Mouse (Mus musculus): ENCODE results near the gene Fam243.

Gene Fam243

DNA sequence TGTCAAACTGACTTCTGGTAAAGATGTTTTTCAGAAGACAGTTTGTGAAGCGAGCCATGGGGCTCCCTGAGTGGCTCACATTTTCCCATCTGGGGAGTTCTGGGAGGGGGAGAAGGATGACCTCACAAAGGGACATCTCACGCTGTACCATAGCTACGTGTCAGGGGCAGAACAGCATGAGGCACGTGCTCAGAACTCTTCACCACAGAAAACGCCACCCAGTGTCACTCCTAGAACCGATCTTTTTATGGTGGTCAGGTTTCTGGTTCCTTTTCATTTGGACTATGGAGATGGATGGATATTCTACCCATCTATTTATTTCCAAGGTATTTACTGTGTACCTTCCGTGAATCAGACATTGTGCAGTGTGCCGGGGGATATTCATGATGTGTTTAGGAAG is at the start of gene Fam243:
Gene Fam243, minus strand, starts transcription at position 101 of the 400 bp plus-strand sequence.
- 94% methylated on average over 8 of the region's 8 CpGs for WGBS

DNA sequence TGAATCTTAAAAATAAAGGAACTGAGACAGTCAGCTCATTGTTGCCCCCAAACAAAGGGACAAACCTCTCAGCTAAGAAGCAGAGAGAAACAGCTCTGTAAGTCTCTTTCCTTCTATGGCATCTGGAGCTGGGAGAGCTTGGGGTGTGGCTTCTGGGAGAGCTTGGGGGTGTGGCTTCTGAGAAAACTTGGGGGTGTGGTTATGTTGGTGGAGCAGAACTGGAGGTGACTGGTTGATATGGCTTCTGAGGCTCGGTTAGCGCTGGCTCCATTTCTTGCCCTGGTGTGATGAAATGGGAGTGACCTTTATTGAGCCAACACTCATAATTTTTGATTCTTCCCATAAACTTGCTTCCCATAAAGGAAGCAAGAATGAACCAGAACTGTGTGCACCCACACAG is 48.0 kb upstream of the Fam243 start:
- WGBS, result 80% methylated on average over 2 of the region's 2 CpGs

DNA sequence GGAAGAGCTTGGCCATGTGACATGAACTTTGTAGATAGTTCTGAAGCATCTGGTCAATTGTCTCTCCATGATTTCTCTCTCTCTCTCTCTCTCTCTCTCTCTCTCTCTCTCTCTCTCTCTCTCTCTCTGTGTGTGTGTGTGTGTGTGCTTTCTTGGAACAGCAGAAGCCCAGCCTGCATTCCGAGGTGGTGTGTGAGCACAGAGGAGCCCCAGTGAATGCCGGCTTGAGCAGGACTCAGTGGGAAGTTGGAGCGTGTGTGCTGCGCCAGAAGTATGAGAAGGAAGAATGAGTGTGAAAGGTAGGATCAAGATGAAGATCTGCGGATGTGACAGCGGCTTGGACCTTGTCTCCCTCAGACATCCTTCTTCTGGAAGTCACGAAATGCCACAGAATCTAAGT is 44.2 kb upstream of the Fam243 start:
- 71% methylated on average over 7 of the region's 7 CpGs for WGBS

DNA sequence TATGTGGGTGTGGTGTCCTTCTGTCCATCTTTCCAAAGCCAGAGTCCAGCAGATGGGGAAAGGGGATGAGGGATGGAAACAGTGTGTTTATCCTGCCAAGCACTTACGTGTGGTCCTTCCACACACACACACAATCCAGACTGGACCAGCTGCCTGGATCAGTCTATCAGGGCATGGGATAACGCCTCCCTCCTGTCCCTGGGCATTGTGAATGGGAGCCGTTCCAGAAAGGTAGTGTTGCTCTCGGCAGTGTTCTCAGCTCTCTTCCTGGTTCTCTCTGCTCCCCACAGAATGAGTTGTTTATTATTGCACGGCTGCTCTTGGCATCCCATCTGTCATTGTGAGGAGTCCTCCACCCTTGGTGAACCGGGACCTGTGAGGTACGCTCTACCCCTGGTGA is 39.5 kb upstream of the Fam243 start:
- 60% methylated on average over 7 of the region's 7 CpGs for WGBS

DNA sequence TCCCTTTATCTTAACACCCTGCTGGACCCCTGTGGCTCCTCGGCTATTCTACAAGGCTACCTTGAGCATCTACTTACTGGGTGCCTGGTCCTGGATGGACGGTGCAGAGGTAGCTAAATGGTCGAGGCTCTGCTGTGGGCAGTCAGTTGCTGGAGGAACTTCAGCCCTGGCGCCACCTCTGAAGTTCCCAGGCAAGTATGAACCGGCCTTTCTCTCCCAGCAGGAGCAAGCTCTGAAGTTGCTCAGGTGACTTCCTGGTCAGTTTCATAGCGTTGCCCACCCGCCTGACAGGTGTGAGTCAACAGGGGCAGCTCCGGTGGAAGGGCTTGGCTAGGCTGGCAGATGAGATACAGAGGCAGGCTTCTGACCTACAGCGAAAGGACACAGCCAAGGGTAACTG is 38.0 kb upstream of the Fam243 start, which contains the start of gene Kcne1:
Gene Kcne1, minus strand, starts transcription at position 240 of the 400 bp plus-strand sequence.
- WGBS, result 74% methylated on average over 9 of the region's 9 CpGs

DNA sequence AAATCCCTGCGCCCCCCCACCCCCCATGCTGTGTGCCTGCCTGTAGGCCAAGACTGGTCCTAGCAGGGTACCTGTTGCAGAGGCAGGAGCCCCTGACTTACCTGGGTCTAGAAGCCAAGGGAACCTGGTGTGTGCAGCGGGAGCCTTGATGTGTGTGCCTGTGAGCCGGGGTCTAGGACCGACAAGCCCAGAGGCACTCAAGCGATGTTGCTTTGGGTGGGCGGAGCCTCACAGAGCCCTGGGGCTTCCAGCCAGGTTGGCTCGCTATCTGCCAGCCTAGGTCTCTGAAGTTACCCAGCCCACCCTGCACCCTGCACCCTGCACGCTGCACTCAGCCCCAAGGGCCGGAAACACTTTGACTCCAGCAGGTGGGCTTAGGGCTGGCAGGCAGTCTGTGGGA is 37.5 kb upstream of the Fam243 start:
- WGBS, result 43% methylated on average over 9 of the region's 9 CpGs

DNA sequence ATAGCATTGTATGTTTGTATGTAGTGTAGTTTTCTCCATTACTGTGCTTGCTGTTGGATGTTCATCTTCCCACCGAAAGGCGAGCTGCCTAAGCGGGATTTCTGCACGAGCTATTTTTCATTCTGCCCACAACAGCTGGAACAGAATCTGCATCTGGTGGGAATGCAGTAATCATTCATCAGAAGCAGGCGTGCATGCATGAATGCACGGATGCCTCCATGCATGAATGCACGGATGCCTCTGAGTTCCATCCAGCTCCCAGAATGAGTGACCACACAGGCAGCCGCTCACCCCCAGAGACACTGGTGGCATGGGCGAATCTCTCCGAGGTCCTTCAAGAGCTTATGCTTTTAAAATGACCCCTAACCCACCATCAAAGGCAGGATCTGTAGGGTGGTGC is 36.3 kb upstream of the Fam243 start:
- 79% methylated on average over 10 of the region's 10 CpGs for WGBS

DNA sequence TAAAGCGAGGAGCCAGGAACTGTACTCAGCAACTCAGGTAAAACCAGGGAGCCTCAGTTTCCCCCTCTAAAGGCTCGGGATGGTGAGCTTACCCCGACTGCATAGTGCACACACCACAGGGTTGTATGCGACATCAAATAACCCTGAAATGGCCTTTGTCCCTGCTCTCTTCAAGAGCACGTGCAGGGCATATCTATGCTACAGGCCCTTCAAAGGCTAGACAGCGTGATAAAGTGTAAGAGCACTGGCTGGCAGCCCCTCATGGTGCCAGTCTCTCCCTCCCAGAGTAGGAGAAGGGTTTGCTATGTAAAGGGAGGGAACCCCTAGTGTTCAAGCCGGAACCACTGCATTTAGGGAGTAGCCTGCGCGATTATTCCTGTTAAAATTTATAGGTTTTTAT is 35.8 kb upstream of the Fam243 start:
- WGBS, result 90% methylated on average over 9 of the region's 9 CpGs

DNA sequence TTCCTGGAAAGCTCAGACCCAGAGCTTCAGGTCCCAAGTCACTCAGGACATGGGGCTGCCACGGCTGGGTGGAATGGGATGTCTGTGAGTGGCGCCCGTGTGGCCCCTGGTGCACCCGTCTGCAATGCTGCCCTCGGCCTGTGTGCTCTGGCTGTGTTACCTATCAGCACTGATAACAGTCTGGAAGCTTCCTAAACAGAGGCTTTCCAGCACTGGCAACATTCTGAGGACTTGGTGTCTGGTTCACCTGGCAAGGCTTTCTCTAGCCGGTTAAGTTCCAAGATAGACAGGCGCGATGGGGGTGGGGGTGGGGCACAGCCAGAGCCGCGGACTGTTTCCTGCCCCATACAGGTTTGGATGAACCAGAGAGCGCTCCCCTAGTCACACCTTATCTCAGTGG is 34.7 kb upstream of the Fam243 start:
- 83% methylated on average over 11 of the region's 11 CpGs for WGBS

DNA sequence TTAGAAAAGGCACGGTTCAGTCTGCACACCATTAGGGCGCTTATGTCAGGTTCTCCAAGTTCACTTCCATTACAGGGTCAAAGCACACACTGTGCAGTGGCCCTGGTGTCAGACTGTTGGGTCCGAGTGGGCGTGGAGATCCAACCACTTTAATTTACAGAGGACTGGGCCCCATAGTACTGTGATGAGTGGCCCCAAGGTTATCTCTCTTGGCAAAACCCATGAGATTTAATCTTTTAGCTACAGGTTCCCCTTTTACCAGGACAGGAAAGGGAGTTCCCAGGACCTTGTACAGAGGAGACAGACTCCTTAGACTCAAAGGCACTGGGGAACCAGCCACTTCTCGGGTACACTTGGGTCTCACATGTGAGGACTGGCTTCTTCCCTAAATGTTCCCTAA is 34.1 kb upstream of the Fam243 start:
- 94% methylated on average over 5 of the region's 5 CpGs for WGBS

DNA sequence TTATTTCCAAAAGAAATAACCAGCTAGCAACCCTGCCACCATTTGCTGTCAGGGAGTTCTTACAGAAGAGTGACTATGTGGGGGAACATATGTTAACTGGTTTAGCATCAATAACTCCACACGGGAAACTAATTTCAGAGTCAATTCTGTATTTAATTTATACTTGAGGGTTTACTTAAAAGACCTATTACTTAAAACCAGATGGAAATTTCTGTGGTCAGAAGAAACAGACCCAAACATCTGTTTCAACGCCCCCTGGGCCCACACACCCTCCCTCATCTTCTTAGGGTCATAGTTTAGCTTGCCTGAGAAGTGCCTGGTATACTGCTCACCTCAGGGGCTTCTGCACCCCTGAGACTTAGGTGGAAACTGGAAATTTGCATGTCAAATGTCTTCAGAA is 32.7 kb upstream of the Fam243 start:
- WGBS, result 82% methylated on average over 2 of the region's 2 CpGs

DNA sequence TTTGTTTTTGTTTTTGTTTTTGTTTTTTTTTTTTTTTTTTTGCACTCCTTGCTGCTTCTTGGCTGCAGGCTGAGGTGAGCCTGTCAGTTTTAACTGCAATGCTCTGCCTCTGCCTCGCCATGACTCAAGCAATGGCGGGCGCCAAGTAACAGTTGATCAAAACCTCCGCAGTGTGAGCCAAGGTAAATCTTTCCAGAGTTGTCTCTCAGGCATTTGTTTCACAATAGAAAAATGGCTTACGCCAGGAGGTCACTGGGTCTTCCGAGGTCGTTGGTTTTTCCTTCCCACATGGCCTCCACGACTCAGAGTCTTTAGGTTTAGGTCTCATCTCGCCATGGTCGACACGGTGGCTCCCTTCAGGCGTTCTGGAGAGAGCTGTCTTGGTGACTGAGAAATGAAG is 32.1 kb upstream of the Fam243 start:
- 95% methylated on average over 12 of the region's 12 CpGs for WGBS

DNA sequence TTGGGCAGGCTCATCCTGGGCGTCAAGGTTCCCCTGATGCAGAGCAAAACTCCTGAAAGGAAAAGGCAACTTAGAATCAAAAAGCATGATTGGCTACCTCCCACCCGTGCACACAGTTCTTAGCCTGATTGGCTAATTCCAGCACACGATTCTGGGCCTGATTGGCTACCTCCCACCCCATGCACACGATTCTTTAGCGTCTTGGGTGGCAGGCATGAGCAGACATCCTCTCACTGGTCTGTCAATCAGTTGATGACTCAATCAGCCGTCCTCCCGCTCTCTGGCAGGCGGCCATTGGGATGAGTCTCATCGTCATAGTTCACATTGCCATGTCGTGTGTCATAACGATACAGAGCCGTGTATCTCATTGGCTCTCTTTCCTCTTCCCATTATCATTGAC is 27.7 kb upstream of the Fam243 start:
- 67% methylated on average over 12 of the region's 12 CpGs for WGBS

DNA sequence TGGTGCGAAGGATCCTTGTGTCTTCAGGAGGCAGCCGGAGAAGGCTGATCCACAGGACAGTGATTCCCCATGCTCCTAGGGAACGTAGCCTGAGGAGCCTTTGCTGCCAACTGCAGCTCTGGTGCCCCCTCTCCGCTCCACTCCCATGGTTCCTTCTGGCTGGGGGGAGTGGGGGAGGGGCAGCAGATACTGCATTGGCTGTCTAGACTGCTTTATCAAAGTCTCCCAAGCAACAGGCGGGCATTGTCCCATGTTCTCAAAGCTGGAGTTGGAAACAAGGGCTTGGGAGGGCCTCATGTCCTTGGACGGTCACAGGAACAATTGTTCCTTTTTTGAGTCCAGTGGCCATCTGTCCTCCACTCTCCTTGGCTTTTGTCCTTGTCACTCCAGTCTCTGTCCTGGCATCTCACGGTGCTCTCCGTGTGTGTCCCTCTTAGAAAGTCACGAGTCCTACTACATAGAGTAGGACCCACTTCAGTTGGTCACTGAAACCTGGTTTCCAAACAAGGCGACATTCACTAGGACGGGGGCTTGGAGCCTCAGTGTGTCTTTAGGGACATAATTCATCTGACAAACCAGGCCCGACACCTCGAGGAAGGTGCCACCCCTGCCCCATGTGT is 25.2 kb upstream of the Fam243 start:
- 77% methylated on average over 13 of the region's 13 CpGs for WGBS

DNA sequence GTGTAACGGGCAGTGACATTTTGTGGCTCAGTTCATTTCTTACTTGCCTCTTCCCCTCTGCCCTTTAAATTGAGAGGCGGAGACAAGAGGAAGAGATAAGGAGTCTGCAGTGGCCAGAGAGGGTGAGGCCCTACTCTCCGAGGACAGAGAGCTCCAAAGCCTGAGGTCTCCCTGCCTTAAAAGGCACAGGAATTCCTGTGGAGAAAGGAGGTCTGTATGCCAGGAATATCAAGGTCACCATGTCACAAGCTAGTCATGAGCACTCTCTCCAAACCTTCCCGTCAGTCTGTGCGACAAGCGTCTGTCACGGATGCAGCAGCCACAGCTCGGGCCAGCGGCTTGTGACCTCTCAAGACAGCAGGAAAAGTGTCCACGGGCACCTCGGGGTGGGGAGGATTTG is 23.9 kb upstream of the Fam243 start:
- 80% methylated on average over 11 of the region's 11 CpGs for whole genome bisulfite sequencing

DNA sequence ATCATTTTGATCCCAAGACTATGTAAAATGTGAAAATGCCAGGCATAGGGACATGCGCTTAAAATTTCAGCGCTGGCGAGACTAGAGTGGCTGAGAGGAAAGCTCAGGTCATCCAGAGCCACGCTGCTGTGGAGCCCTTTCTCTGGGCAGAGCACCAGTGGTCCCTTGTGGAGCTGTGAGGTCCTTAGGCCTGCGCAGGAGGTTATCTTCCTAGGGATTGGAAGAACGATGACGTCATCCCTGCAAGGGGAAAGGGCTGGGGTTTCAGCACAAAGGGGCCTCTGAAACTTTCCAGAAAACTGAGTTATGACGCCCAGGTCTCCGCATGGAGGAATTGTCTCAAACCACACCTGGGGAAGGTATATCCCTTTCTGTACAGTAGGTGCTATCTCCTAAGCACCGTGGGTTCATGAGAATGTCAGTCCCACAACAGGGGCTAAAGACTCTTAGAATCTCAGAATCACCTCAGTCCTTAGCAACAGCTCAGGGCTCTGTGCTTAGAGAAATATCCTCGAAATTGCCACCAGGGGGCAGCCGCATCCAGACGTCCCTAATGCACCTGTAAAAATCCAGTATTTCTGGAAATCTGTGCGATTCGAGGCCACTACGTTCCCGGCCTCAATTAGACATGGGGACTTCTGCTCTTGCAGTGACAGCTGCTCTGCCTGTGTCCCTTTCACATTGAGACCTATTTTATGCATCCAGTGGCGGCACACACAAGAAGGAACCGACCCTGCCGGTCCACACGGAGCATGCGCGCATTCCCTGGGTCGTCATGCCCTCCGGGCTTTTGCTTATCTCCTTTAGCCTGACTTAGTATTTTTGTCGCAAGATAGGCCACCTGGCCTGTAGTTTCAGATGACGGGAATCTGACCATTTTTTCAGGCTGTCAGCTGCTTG is 19.6 kb upstream of the Fam243 start:
- 27% methylated on average over 27 of the region's 27 CpGs for WGBS

DNA sequence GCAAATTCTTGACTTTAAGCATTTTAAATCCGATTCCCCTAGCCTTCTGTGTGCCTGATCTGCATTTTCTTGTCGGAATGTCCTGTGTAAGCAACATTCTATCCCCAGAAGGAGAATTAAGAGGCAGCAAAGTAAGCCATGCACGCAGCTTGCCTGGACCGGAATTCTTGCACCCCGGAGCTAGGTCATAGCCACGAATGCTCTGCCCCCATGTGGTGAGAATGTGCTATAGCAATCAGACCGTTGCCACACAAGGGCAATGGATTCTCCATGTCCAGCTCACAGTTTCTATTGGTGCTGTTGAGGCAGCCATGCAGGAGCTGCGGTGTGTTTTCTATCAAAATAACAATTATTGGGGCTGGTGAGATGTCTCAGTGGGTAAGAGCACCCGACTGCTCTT is 15.0 kb upstream of the Fam243 start:
- 3% methylated on average over 9 of the region's 9 CpGs for WGBS

DNA sequence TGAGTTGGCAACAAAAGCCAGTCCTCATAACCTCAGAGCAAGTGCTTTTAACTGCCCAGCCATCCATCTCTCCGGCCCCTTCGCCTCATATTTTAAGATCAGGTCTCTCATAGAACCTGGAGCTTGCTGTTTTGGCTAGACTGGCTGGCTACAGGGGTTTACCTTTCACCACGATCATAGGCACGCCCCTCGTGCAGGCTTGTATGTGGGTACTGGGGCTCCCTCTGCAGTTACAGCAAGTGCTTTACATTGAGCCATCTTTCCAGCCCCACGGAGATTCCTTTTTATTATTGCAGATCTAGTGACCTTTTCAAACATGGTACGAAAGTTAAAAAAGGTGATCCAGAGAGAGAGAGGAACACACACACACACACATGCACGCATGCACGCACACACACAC is 13.4 kb upstream of the Fam243 start:
- WGBS, result 66% methylated on average over 9 of the region's 9 CpGs

DNA sequence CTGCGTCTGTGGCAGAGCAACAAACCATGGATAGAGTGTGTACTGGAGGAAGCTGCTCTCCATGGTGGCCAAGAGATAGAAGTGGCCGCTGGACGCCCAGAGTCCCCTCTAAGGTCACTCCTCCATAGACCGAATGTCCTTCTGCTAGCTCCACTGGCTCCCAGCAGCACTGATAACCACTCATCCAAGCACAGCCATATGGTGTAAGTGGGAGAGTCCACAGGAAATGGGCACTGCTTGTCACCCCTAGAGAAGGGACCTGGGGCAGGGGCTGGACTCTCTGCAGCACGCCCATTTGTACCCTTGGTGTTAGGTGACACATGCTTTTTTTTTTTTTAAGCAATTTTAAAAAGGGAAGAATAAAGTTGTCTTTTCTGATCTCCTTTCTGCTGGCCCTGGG is 9.7 kb upstream of the Fam243 start:
- 84% methylated on average over 5 of the region's 5 CpGs for WGBS

DNA sequence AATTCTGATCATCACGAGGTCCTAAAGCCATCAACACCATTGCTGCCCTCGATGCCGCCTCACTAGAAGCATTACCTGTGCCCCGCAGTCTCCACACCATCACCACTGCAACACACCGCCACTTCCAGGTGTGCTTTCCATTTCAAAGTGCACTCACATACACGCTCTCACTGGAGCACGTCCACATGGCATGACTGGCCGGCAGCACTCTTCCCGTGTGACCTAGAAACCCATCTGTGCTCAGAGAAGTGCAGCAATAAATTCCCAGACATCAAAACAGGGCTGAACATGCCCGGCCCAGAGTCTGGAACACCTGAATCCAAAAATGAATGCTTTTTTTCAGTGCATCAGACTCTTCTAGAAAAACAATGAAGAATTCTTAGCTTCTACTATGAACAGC is 6.7 kb upstream of the Fam243 start:
- 82% methylated on average over 10 of the region's 10 CpGs for WGBS

DNA sequence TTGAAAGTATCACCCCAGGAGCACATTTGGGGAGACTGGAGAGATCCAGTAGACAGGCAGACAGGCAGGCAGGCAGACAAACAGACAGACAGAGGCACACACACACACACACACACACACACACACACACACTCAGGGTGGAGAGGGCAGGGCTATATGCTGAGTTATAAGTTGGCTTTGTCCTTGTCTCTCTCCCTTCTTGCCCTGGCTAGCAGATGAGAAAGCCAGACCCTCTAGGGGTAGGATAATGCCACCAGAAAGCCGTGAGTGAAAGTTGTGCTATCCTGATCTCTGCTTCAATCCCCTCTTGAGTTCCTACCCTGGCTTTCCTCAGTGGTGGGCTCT is 3.8 kb upstream of the Fam243 start:
- WGBS, result 88% methylated on average over 1 of the region's 1 CpGs

DNA sequence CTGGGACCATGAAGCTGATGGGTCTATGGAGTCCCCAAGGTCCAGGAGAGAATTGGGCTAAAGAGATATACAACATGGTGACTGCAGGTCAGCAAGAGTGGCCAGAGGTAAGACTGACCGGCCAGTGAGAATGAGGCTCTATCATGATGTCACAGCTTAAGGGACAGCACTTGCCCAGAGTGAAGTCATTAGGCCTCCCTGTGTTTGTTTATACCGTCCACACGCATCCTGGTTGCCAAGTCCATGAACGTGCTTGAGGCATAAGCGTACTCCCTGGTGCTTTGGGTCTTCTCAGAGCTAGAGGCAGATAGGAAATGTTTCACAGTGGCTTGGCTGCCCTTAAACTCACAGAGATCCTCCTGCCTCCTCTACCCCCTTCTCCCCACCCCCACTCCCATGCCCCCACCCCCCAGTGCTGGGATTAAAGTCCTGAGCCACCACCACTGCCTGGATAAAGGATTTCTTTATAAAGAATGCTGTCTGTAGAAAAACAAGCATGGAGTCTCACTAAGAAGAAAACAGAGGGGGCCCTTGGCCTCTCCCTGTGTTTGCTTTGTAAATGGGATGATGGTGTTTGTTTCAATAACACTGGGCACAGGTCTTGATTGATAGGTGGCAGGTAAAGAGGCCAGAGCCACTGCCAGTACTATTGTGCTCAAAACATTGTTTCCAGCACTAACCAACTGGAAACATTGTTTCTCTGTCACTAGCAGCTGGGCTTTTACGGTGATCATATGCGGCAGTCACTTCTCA is 3.2 kb upstream of the Fam243 start:
- WGBS, result 74% methylated on average over 7 of the region's 7 CpGs

DNA sequence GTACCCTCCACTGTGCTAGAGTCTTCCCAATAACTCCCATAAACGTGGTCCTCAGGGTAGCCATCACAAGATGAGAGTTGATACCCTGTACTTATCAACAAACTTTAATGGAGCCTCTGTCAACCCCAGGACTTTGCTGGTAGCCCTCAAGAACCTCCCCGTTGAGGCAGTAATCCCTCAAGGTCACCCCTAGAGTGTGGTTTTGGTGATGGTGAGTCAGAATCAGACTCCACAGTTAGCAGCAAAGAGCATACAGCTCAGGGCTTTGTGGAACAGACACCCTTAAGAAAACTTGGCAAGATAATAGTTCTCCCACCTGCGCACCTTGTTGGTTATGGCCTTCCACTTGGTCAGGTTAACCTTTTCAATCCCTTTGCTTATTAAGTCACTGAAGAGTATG is 880 bp downstream of the Fam243 start:
- 87% methylated on average over 3 of the region's 3 CpGs for WGBS

Data from cerebral cortex, adult 2 months (tissue).